Mouse (Mus musculus) stomach, postnatal 0 days (tissue): ENCODE results near the gene Trpv1.

Experiments
- CTCF ChIP-seq: IDR thresholded peaks from 2 replicates; pipeline ENCODE4 v1.5.1; 2016; ENCODE audit warnings: antibody characterized with exemption, low read depth, mild to moderate bottlenecking, moderate library complexity
- EP300 ChIP-seq: optimal IDR thresholded peaks from 2 replicates; pipeline ENCODE3; 2016; ENCODE audit warnings: antibody characterized with exemption

- TF ChIP-seq CTCF (no peak), EP300 (no peak)
Measured at GRCm38 (mm10) chr11:73193047-73193446, 41.0 kb upstream of the Trpv1 start.
